Mouse (Mus musculus) midbrain, postnatal 0 days (tissue): ENCODE results near the gene Sipa1l3. TPM values are rescaled to one million over a fixed set of nuclear protein-coding genes. Genes with fewer than 3 reads are reported as not detected.

Source experiments
- ATAC-seq: fragments of 200-750 bp; cut with Nextera tagmentation; 2 replicates; pipeline ENCODE4 v1.8.0; 2017; ENCODE audit warnings: moderate number of reproducible peaks, mild to moderate bottlenecking, moderate TSS enrichment, moderate library complexity; ENCODE audit not compliant: low FRiP score
- DNase-seq: peaks from one replicate; pipeline ENCODE4 v3.0.0-alpha.2; 2015; ENCODE audit warnings: low spot score
- H3K27ac ChIP-seq: fragments of 300-500 bp; sonication (generic); 2 replicates; pipeline ENCODE4 v1.5.1; 2014; ENCODE audit warnings: low read depth, mild to moderate bottlenecking, low read length, mixed read lengths
- H3K27me3 ChIP-seq: fragments of 300-500 bp; sonication (generic); 2 replicates; pipeline ENCODE4 v1.6.1; 2014; ENCODE audit warnings: low read length, control low read depth, mixed read lengths; ENCODE audit not compliant: insufficient read depth
- H3K36me3 ChIP-seq: fragments of 300-500 bp; sonication (generic); 2 replicates; pipeline ENCODE4 v1.6.1; 2014; ENCODE audit warnings: low read length, control low read depth, mixed read lengths; ENCODE audit not compliant: insufficient read depth
- H3K4me1 ChIP-seq: fragments of 300-500 bp; sonication (generic); 2 replicates; pipeline ENCODE4 v1.6.1; 2014; ENCODE audit warnings: mild to moderate bottlenecking, control low read depth, antibody characterized with exemption, low read length, mixed read lengths; ENCODE audit not compliant: insufficient read depth
- H3K4me2 ChIP-seq: fragments of 300-500 bp; sonication (generic); 2 replicates; pipeline ENCODE4 v1.6.1; 2014; ENCODE audit warnings: low read depth, mild to moderate bottlenecking, low read length, mixed read lengths; ENCODE audit not compliant: poor library complexity, severe bottlenecking
- H3K4me3 ChIP-seq: fragments of 300-500 bp; sonication (generic); 2 replicates; pipeline ENCODE4 v1.5.1; 2014; ENCODE audit warnings: low read depth, mild to moderate bottlenecking, low read length, moderate library complexity
- H3K9ac ChIP-seq: fragments of 300-500 bp; sonication (generic); replicated peaks from 2 replicates; pipeline ENCODE4 v1.6.1; 2014; ENCODE audit warnings: mild to moderate bottlenecking, low read length, moderate library complexity, mixed read lengths; ENCODE audit not compliant: poor library complexity, severe bottlenecking
- H3K9me3 ChIP-seq: fragments of 300-500 bp; sonication (generic); 2 replicates; pipeline ENCODE4 v1.6.1; 2016; ENCODE audit warnings: low read length, control low read depth
- CTCF ChIP-seq: IDR thresholded peaks from 2 replicates; pipeline ENCODE4 v1.5.1; 2016; ENCODE audit warnings: antibody characterized with exemption, mild to moderate bottlenecking
- WGBS: fragments of 180-500 bp; shearing (Covaris S2); extraction: QIAGEN DNeasy Blood & Tissue Kit; methylation state at CpG from one replicate; pipeline ENCODE4 v1.1.7; 2014; 5-methylcytosine and 5-hydroxymethylcytosine counted together
- polyA plus RNA-seq: library from polyadenylated mRNA; unstranded; fragments of >200 nt; fragmentation: Nextera tagmentation; extraction: Ambion mirVana; gene quantifications from 2 replicates; pipeline ENCODE4 v1.2.1, GENCODE M21; 2015
- total RNA-seq: library from RNA; depleted of rRNA; stranded (reverse); fragments of >200 nt; gene quantifications from 2 replicates; pipeline ENCODE4 v1.2.3, GENCODE M21; 2014

Gene Sipa1l3
- total and polyA plus RNA-seq, 2 experiments from 2014 or later = 13.9 to 80.7 TPM

GRCm38 (mm10) chr7:29314844-29315628 is 203.4 kb downstream of the Sipa1l3 start:
- no peak for TF ChIP-seq CTCF
- DNase-seq (peak; percentile 75), ATAC-seq (peak; percentile 5; the same call in 1 of the 2 replicates)
- Histone ChIP-seq H3K9me3 (no peaks in the 10 kb centered on the region), H3K4me1 (peaks cover 51% of the 10 kb centered on the region), H3K27ac (peak overlapping the region; percentile 96), H3K4me3 (no peak overlapping the region), H3K36me3 (peaks cover 14% of the 10 kb centered on the region; the same call in 1 of the 2 replicates), H3K9ac (0 out of 2 replicates have a peak overlapping the region, but pooled peaks have one; percentile 1), H3K27me3 (no peaks in the 10 kb centered on the region), H3K4me2 (peak overlapping the region; percentile 31)
- 38% methylated on average over 13 of the region's 13 CpGs for WGBS

- Histone ChIP-seq H3K4me3 (no peak overlapping the region), H3K27ac (peak overlapping the region; percentile 69; the same call in 1 of the 2 replicates)
- ATAC-seq = no peak
These were observed 204.7 kb downstream of the Sipa1l3 start for GRCm38 (mm10) chr7:29313572-29314261.

GRCm38 (mm10) chr7:29313051-29313450 is 205.4 kb downstream of the Sipa1l3 start:
- ATAC-seq (no peak), DNase-seq (peak; percentile 69)
- WGBS = 20% methylated on average over 9 of the region's 9 CpGs
- Histone ChIP-seq H3K9ac (peak overlapping the region; percentile 2; the same call in 1 of the 2 replicates), H3K36me3 (peaks cover 14% of the 10 kb centered on the region; the same call in 1 of the 2 replicates), H3K4me2 (peak overlapping the region; percentile 23), H3K9me3 (no peaks in the 10 kb centered on the region), H3K4me3 (no peak overlapping the region), H3K27me3 (no peaks in the 10 kb centered on the region), H3K4me1 (peaks cover 38% of the 10 kb centered on the region), H3K27ac (peak overlapping the region; percentile 68)
- no peak for TF ChIP-seq CTCF

More at GRCm38 (mm10) chr7:29313572-29314261, 204.7 kb downstream of the Sipa1l3 start:
- H3K4me2 ChIP-seq = peak overlapping the region; percentile 23; the same call in 1 of the 2 replicates
- no peak for TF ChIP-seq CTCF
- H3K36me3 ChIP-seq = peaks cover 14% of the 10 kb centered on the region; the same call in 1 of the 2 replicates
- no peak for DNase-seq
- no peaks in the 10 kb centered on the region for H3K27me3 ChIP-seq
- H3K9me3 ChIP-seq = no peaks in the 10 kb centered on the region
- peaks cover 44% of the 10 kb centered on the region for H3K4me1 ChIP-seq
- WGBS = 46% methylated on average over 9 of the region's 9 CpGs
- H3K9ac ChIP-seq = no peak overlapping the region

GRCm38 (mm10) chr7:29309749-29310148 is 208.7 kb downstream of the Sipa1l3 start:
- ATAC-seq (no peak), DNase-seq (no peak)
- Histone ChIP-seq H3K27ac (peak overlapping the region; percentile 78; the same call in 1 of the 2 replicates), H3K36me3 (peaks cover 10% of the 10 kb centered on the region; the same call in 1 of the 2 replicates), H3K27me3 (no peaks in the 10 kb centered on the region), H3K9ac (peak overlapping the region; percentile 81), H3K4me1 (peaks cover 10% of the 10 kb centered on the region; the same call in 1 of the 2 replicates), H3K4me2 (peak overlapping the region; percentile 95), H3K4me3 (peak overlapping the region; percentile 82), H3K9me3 (no peaks in the 10 kb centered on the region)
- WGBS = 7% methylated on average over 5 of the region's 5 CpGs
- no peak for TF ChIP-seq CTCF

GRCm38 (mm10) chr7:29309221-29309721 is 209.2 kb downstream of the Sipa1l3 start:
- Histone ChIP-seq H3K9me3 (no peaks in the 10 kb centered on the region), H3K27me3 (no peaks in the 10 kb centered on the region), H3K27ac (peak overlapping the region; percentile 78; the same call in 1 of the 2 replicates), H3K36me3 (peaks cover 9% of the 10 kb centered on the region; the same call in 1 of the 2 replicates), H3K4me3 (peak overlapping the region; percentile 82), H3K9ac (peak overlapping the region; percentile 81), H3K4me2 (peak overlapping the region; percentile 95), H3K4me1 (peaks cover 8% of the 10 kb centered on the region; the same call in 1 of the 2 replicates)
- TF ChIP-seq CTCF = no peak
- 1% methylated on average over 32 of the region's 36 CpGs for WGBS
- DNase-seq = no peak
- ATAC-seq = no peak
